Mouse (Mus musculus) ES-E14 (cell line): ENCODE measurements around the gene Pigw.

ENCODE experiments used
- CHD2 ChIP-seq: IDR thresholded peaks from 2 replicates; pipeline ENCODE4 v1.6.1; 2014; ENCODE audit warnings: mild to moderate bottlenecking, low read depth, low read length, inconsistent platforms
- MAFK ChIP-seq: IDR thresholded peaks from 2 replicates; pipeline ENCODE4 v1.6.1; 2014; ENCODE audit warnings: mild to moderate bottlenecking, low read depth, low read length, inconsistent platforms; ENCODE audit not compliant: insufficient read depth

DNA sequence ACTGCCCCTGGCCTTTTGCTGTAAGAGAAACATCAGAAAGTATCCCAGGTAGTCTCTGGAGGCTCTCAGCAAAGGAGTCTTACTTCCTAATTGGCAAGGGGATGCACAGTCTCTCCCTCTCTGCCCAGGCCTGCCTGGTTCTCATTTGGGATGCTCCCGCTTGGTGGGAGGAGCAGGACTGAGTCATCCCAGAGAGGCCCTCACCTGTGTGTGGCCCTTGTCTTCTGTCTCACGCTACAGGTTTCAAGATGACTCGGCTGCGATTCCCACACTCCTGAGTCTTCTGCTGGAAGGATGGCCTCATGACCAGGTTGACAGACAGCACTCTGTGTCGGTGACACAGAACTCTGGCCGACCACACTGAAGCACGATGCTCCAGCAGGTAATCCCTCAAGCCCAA lies 2.3 kb upstream of the Pigw start:
- TF ChIP-seq MAFK (no peak), CHD2 (no peak)
